Mouse (Mus musculus) heart, postnatal 36 days (tissue): Measurements from ENCODE around the gene Foxi2. TPM values are rescaled to one million over a fixed set of nuclear protein-coding genes. Genes with fewer than 3 reads are reported as not detected.

Experiments
- total RNA-seq, 2 experiments: library from RNA; stranded (reverse); gene quantifications; 2 replicates each; pipeline ENCODE4 v1.2.3; 2021

The Foxi2 gene
- total RNA-seq, 2 experiments from 2014 or later = not detected

Other genes starting within 250 kb of the Foxi2 start
- gene Nps, start 151.6 kb upstream of the Foxi2 start, total RNA-seq = not detected
- not detected for gene Clrn3, start 118.3 kb downstream of the Foxi2 start, total RNA-seq
- gene Ptpre, start 127.2 kb downstream of the Foxi2 start, total RNA-seq = 1 to 10 TPM; 3.0 to 3.2 TPM